Mouse (Mus musculus): ENCODE data around the gene Mettl13. TPM values are rescaled to one million over a fixed set of nuclear protein-coding genes. Genes with fewer than 3 reads are reported as not detected.

Gene Mettl13
- polyA plus RNA-seq, 1 experiment from 2014 or later, result 15.7 TPM

DNA sequence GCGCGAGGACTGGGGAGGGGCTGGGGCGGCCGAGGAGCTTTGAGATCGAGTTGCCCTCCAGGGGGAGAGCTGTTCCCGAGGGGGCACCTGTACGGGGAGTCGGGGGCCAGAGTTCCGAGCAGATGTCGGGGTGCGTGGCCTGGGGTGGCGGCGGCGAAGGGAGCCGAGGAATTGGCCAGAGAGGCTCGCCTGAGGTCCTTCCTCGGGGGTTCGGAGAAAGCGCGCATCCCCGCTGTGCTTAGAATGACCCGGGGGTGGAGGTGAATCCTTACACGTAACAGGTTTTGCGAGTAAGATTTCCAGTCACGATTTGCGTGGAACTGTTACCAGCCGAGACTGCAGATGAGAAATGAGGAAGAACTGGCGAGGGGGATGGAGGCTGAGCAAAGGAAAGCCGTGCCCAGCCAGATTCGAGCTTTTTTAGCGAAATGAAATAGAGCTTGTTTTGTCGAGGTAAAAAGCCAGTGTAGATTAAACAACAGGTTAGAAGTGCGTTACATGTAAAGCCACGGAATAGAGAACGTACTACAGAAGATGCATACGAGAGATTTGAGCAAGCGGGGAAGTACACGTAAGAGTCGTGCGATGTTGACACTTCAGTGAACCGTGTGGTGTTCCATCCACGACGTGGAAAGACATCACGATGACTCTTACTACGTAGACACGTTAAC lies 22.7 kb upstream of the Mettl13 start:
- peak overlapping the region; percentile 55 for H3K4me2 ChIP-seq (replicated peaks; ENCODE audit: low read depth, low read length)
- no peaks in the 10 kb centered on the region for H3K4me1 ChIP-seq (ENCODE audit: control insufficient read depth, insufficient read depth, low read length)
- no peaks in the 10 kb centered on the region for H3K27me3 ChIP-seq (ENCODE audit: control insufficient read depth, insufficient read depth, low read length)
- H3K4me3 ChIP-seq (ENCODE audit: low read depth, low read length), result peak overlapping the region; percentile 74
- peak; percentile 5; the same call in 1 of the 2 replicates for ATAC-seq (ENCODE audit: insufficient number of reproducible peaks, insufficient read depth, low FRiP score, low read depth)
- H3K27ac ChIP-seq (ENCODE audit: low read length), result peak overlapping the region; percentile 71
- no peaks in the 10 kb centered on the region for H3K9me3 ChIP-seq (ENCODE audit: control insufficient read depth, low read depth, low read length)
- WGBS, result under 1% methylated on average over 46 of the region's 46 CpGs
- peaks cover 8% of the 10 kb centered on the region; the same call in 1 of the 2 replicates for H3K36me3 ChIP-seq (ENCODE audit: control insufficient read depth, insufficient read depth, low read length)
- H3K9ac ChIP-seq (replicated peaks; ENCODE audit: low read depth, low read length), result peak overlapping the region; percentile 78

DNA sequence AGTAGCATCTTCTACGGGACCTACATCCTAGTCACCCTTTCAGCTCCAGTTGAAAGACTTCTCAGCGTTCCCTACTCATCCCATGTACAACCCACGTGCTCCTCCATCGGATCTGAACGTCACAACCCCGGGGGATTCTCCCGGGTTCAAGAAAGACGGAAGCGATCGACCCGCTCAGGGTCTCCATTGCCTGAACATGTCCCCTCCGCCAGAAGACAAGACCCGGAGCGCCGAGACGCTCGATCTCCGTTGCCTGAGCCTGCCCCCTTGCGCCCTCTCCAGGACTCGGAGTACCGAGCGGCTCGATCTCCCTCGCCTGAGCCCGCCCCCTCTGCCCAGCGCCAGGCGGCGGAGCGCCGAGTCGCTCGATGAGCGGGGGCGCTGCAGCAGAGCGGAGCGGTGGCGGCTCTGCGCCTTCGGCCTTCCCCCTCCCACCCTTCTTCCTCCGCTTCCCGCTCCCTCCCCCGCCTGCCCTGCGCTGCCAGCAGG lies 22.0 kb upstream of the Mettl13 start, which contains the start of gene Vamp4:
TSS of gene Vamp4 (plus strand) at position 256 of the 489 bp plus-strand sequence.
- Histone ChIP-seq H3K9ac (replicated peaks; ENCODE audit: low read depth, low read length) (peak within 1 kb of the TSS; percentile 78), H3K27ac (ENCODE audit: low read length) (peak within 1 kb of the TSS; percentile 71), H3K4me3 (ENCODE audit: low read depth, low read length) (peak within 1 kb of the TSS; percentile 74), H3K36me3 (ENCODE audit: control insufficient read depth, insufficient read depth, low read length) (peaks cover 8% of the 10 kb centered on the region; the same call in 1 of the 2 replicates), H3K4me1 (ENCODE audit: control insufficient read depth, insufficient read depth, low read length) (no peaks in the 10 kb centered on the region), H3K27me3 (ENCODE audit: control insufficient read depth, insufficient read depth, low read length) (no peaks in the 10 kb centered on the region), H3K9me3 (ENCODE audit: control insufficient read depth, low read depth, low read length) (no peaks in the 10 kb centered on the region), H3K4me2 (replicated peaks; ENCODE audit: low read depth, low read length) (peak within 1 kb of the TSS; percentile 57)
- ATAC-seq (ENCODE audit: insufficient number of reproducible peaks, insufficient read depth, low FRiP score, low read depth), result peak; percentile 98
- under 1% methylated on average over 41 of the region's 43 CpGs for WGBS

DNA sequence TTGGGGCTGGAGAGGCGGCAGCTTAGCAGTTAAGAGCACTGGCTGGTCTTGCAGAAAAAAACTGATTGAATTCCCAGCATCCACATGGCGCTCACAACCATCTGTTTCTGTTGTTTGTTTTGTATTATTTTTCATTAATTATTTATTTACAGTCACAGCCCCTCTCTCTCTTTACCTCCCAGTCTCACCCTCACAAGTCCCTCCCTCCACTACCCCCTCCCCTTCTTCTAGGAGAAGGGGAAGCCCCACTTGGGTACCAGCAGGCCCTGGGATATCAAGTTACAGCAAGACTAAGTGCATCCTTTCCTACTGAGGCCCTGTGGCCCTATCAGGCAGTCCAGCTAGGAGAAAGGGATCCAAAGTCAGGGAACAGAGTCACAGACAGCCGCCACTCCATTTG lies 19.0 kb upstream of the Mettl13 start:
- no peak overlapping the region for H3K4me2 ChIP-seq (replicated peaks; ENCODE audit: low read depth, low read length)
- H3K4me3 ChIP-seq (ENCODE audit: low read depth, low read length), result no peak overlapping the region
- no peak overlapping the region for H3K9ac ChIP-seq (replicated peaks; ENCODE audit: low read depth, low read length)
- H3K27ac ChIP-seq (ENCODE audit: low read length), result no peak overlapping the region
- H3K9me3 ChIP-seq (ENCODE audit: control insufficient read depth, low read depth, low read length), result no peaks in the 10 kb centered on the region
- WGBS, result 25% methylated on average over 3 of the region's 3 CpGs
- H3K27me3 ChIP-seq (ENCODE audit: control insufficient read depth, insufficient read depth, low read length), result no peaks in the 10 kb centered on the region
- no peaks in the 10 kb centered on the region for H3K36me3 ChIP-seq (ENCODE audit: control insufficient read depth, insufficient read depth, low read length)
- no peak for ATAC-seq (ENCODE audit: insufficient number of reproducible peaks, insufficient read depth, low FRiP score, low read depth)
- no peaks in the 10 kb centered on the region for H3K4me1 ChIP-seq (ENCODE audit: control insufficient read depth, insufficient read depth, low read length)

DNA sequence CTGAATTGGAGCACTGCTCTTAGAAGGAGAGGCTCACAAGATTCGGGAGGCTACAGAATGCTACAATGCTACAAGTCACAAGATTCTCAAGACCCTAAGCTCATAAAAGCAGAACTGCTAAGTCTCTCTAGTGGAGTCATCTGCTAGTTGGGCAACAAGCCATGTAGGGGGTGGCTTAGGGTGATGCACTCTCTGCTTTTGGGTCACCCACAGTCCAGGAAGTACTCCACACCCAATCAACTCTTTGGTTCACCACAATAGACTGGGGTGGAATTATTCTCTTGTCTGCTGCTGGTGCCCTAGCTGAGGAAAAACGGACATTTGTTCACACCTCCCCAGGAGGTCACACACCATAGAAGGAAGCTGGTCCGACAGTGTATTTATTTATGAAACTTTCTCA lies 16.6 kb upstream of the Mettl13 start:
- no peaks in the 10 kb centered on the region for H3K27me3 ChIP-seq (ENCODE audit: control insufficient read depth, insufficient read depth, low read length)
- no peaks in the 10 kb centered on the region for H3K4me1 ChIP-seq (ENCODE audit: control insufficient read depth, insufficient read depth, low read length)
- no peak overlapping the region for H3K27ac ChIP-seq (ENCODE audit: low read length)
- H3K9ac ChIP-seq (replicated peaks; ENCODE audit: low read depth, low read length), result no peak overlapping the region
- 58% methylated on average over 3 of the region's 3 CpGs for WGBS
- no peaks in the 10 kb centered on the region for H3K9me3 ChIP-seq (ENCODE audit: control insufficient read depth, low read depth, low read length)
- H3K4me2 ChIP-seq (replicated peaks; ENCODE audit: low read depth, low read length), result no peak overlapping the region
- H3K4me3 ChIP-seq (ENCODE audit: low read depth, low read length), result no peak overlapping the region
- no peaks in the 10 kb centered on the region for H3K36me3 ChIP-seq (ENCODE audit: control insufficient read depth, insufficient read depth, low read length)
- ATAC-seq (ENCODE audit: insufficient number of reproducible peaks, insufficient read depth, low FRiP score, low read depth), result no peak

DNA sequence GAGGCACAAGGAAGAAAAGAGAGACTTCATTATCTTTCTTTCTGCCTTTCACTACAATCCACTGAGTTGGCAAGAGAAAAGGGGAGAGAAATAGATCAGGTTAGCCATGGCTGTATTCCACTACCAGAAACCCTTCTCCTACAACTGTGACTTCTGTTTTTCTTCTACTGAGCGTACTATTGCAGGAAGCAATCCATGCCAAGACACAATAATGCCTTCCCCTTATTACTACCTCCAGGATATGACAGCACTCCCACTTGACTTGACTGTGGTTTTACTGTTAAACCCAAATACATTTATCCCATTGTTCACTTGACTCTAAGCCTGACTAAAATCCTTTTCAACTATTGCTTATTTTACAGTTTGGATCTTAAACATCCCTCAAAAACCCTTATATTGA lies 14.9 kb upstream of the Mettl13 start:
- ATAC-seq (ENCODE audit: insufficient number of reproducible peaks, insufficient read depth, low FRiP score, low read depth), result no peak
- 87% methylated on average over 1 of the region's 1 CpGs for WGBS
- Histone ChIP-seq H3K27ac (ENCODE audit: low read length) (no peak overlapping the region), H3K36me3 (ENCODE audit: control insufficient read depth, insufficient read depth, low read length) (no peaks in the 10 kb centered on the region), H3K4me1 (ENCODE audit: control insufficient read depth, insufficient read depth, low read length) (no peaks in the 10 kb centered on the region), H3K9ac (replicated peaks; ENCODE audit: low read depth, low read length) (no peak overlapping the region), H3K27me3 (ENCODE audit: control insufficient read depth, insufficient read depth, low read length) (no peaks in the 10 kb centered on the region), H3K4me2 (replicated peaks; ENCODE audit: low read depth, low read length) (no peak overlapping the region), H3K4me3 (ENCODE audit: low read depth, low read length) (no peak overlapping the region), H3K9me3 (ENCODE audit: control insufficient read depth, low read depth, low read length) (no peaks in the 10 kb centered on the region)

DNA sequence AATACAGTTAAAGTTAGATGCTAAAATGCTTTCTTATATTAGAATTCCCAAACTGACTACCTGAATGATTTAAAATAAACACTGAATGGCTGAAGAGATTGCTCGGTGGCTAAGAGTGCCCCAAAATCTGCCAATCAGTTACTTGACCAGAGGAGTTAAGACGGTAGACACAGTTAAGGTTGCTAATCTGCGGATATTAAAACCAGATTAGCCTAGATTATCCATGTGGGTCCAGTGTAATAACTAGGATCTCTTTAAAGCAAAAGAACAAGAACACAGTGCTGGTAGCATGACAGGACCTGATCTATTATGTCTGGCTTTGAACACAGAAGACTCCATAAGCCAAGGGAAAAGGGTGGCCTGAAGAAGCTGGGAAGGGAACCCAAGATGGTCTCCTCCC lies 5.8 kb upstream of the Mettl13 start:
- Histone ChIP-seq H3K4me1 (ENCODE audit: control insufficient read depth, insufficient read depth, low read length) (no peaks in the 10 kb centered on the region), H3K4me3 (ENCODE audit: low read depth, low read length) (no peak overlapping the region), H3K9me3 (ENCODE audit: control insufficient read depth, low read depth, low read length) (no peaks in the 10 kb centered on the region), H3K27me3 (ENCODE audit: control insufficient read depth, insufficient read depth, low read length) (no peaks in the 10 kb centered on the region), H3K9ac (replicated peaks; ENCODE audit: low read depth, low read length) (no peak overlapping the region), H3K27ac (ENCODE audit: low read length) (no peak overlapping the region), H3K4me2 (replicated peaks; ENCODE audit: low read depth, low read length) (no peak overlapping the region), H3K36me3 (ENCODE audit: control insufficient read depth, insufficient read depth, low read length) (no peaks in the 10 kb centered on the region)
- WGBS, result 69% methylated on average over 3 of the region's 3 CpGs
- no peak for ATAC-seq (ENCODE audit: insufficient number of reproducible peaks, insufficient read depth, low FRiP score, low read depth)

DNA sequence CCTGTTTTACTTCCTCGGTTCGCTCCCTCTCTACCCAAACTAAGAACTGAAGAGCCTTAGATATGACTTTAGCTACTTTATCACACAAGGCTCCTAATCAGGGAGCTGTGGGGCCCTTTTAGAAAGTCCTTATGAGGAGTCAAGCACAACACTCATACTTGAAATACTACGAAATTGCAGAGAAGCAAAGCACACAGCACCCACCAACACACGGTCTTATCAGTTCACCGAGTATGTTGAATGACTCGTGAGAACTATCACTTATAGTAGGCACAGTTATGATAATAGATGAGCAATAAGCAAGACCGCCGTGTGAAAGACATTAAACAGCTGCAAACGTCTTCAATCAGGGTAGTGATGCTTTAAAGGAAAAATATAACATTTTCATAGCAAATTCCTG lies 4.6 kb upstream of the Mettl13 start:
- no peak for ATAC-seq (ENCODE audit: insufficient number of reproducible peaks, insufficient read depth, low FRiP score, low read depth)
- H3K27me3 ChIP-seq (ENCODE audit: control insufficient read depth, insufficient read depth, low read length), result no peaks in the 10 kb centered on the region
- no peak overlapping the region for H3K4me2 ChIP-seq (replicated peaks; ENCODE audit: low read depth, low read length)
- no peaks in the 10 kb centered on the region for H3K36me3 ChIP-seq (ENCODE audit: control insufficient read depth, insufficient read depth, low read length)
- H3K9ac ChIP-seq (replicated peaks; ENCODE audit: low read depth, low read length), result no peak overlapping the region
- no peak overlapping the region for H3K4me3 ChIP-seq (ENCODE audit: low read depth, low read length)
- no peak overlapping the region for H3K27ac ChIP-seq (ENCODE audit: low read length)
- WGBS, result 76% methylated on average over 9 of the region's 9 CpGs
- H3K9me3 ChIP-seq (ENCODE audit: control insufficient read depth, low read depth, low read length), result no peaks in the 10 kb centered on the region
- H3K4me1 ChIP-seq (ENCODE audit: control insufficient read depth, insufficient read depth, low read length), result no peaks in the 10 kb centered on the region

DNA sequence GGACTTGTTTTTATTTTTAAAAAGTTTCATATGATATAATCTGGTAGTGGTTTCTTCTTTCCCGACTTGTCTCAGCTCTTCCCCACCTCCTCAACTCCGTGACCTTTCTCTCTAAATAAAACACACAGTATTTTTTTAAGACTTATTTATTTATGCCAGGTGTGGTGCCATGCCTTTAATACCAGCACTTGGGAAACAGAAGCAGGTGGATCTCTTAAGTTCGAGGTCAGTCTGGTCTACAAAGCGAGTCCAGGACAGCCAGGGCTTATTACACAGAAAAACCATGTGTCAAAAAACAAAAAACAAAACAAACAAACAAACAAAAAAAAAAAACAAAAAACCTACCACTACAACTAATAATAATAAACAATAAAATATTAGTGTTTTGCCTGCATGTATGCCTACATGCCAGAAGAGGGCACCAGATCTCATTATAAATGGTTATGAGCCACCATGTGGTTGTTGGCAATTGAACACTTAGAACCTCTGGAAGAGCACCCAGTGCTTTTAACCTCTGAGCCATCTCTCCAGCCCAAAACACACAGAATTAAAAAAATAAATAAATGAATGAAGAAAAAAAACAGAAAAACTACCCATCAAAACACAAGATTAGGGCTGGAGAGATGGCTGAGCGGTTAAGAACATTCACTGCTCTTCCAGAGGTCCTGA lies 1.4 kb upstream of the Mettl13 start:
- Histone ChIP-seq H3K9me3 (ENCODE audit: control insufficient read depth, low read depth, low read length) (no peaks in the 10 kb centered on the region), H3K36me3 (ENCODE audit: control insufficient read depth, insufficient read depth, low read length) (peaks cover 12% of the 10 kb centered on the region), H3K9ac (replicated peaks; ENCODE audit: low read depth, low read length) (no peak overlapping the region), H3K27ac (ENCODE audit: low read length) (no peak overlapping the region), H3K4me3 (ENCODE audit: low read depth, low read length) (no peak overlapping the region), H3K27me3 (ENCODE audit: control insufficient read depth, insufficient read depth, low read length) (no peaks in the 10 kb centered on the region), H3K4me1 (ENCODE audit: control insufficient read depth, insufficient read depth, low read length) (peaks cover 8% of the 10 kb centered on the region), H3K4me2 (replicated peaks; ENCODE audit: low read depth, low read length) (no peak overlapping the region)
- 71% methylated on average over 5 of the region's 5 CpGs for WGBS
- no peak for ATAC-seq (ENCODE audit: insufficient number of reproducible peaks, insufficient read depth, low FRiP score, low read depth)
